Mouse (Mus musculus): ENCODE data around the gene Rab11fip3.

- TF ChIP-seq MYOD1 (IDR thresholded peaks at IDR 0.05; ENCODE audit: control insufficient read depth in 1 of 3, insufficient read length in 2 of 3, low read depth in 2 of 3) (no peak), POLR2A (IDR thresholded peaks at IDR 0.05; ENCODE audit: insufficient read length, low read depth) (peak; percentile 71), CEBPB (IDR thresholded peaks at IDR 0.05; ENCODE audit: insufficient read depth, poor library complexity, severe bottlenecking) (no peak), POLR2AphosphoS2 (IDR thresholded peaks at IDR 0.05; ENCODE audit: insufficient read length, low read depth) (peak; percentile 38), E2F4 (IDR thresholded peaks at IDR 0.05; ENCODE audit: insufficient read depth) (no peak)
Observed at GRCm38 (mm10) chr17:26089905-26090632, 20.7 kb upstream of the Rab11fip3 start, which contains the start of gene Decr2.

All from myocyte (in vitro differentiated cells).